Mouse (Mus musculus) mature B cell (primary cell): ENCODE measurements at regions not wholly inside any gene's neighbourhood (a gene's known extent, or its start where the extent isn't known, plus 50 kb on each side); places are given as distances from the start of the nearest gene placed in this dataset.
"Not testable (repeated sequence)": the region's sequence is repeated elsewhere in the genome, so short reads cannot be mapped to it uniquely, and the experiment has no call there.

Experiments
- in situ Hi-C: fragments of 300-500 bp; cut with MboI; formaldehyde crosslinking; loops from 2 replicates; pipeline ENCODE4 v1.14.3; 2019

- in situ Hi-C loops, result no loop called here
Measured at GRCm38 (mm10) chr13:3341416-3341815, 196.4 kb upstream of the Gdi2 start.

- in situ Hi-C loops, result no loop called here
Measured at GRCm38 (mm10) chr13:3343611-3344010, 194.3 kb upstream of the Gdi2 start.

GRCm38 (mm10) chr13:3354912-3355311 lies 183.0 kb upstream of the Gdi2 start:
- in situ Hi-C loops, result not testable (repeated sequence)

- in situ Hi-C loops, result no loop called here
Measured at GRCm38 (mm10) chr13:3358079-3358608, 179.7 kb upstream of the Gdi2 start.

DNA sequence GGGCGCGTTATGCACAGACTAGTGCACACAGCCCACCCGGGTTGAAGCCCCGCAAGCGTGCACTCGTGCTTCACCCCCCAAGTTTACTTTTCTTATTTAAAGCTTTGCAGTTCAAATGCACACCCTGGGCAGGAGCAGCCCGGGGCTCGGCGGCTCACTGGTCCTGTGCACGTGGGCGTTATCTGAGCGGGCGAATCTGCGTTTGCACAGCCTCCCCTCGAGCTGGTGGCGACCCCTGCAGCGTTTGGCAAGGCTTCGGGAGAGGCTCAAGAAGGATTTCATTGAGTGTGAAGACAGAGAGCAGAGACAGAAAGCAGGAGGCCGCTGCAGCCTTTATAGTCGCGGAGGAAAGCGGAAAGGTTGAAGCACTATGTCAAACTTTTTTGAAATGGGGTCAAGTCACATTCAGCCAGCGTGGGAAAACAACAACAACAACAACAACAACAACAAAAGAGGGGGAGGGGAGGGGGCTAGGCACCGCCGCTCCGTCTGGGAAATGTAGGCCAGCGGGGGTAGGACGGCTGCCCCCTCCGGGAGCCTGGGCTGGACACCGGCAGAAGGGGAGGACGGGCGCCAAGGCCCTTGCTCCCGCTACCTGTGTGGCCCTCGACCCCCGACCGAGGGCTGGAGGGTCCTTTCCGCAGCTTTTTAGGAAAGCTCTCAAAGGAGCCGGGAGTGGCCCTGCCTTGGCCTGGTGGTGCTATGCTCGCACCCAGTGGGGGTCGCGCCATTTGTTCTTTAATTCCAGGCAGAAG lies 178.7 kb upstream of the Gdi2 start:
- in situ Hi-C loops, result no loop called here

DNA sequence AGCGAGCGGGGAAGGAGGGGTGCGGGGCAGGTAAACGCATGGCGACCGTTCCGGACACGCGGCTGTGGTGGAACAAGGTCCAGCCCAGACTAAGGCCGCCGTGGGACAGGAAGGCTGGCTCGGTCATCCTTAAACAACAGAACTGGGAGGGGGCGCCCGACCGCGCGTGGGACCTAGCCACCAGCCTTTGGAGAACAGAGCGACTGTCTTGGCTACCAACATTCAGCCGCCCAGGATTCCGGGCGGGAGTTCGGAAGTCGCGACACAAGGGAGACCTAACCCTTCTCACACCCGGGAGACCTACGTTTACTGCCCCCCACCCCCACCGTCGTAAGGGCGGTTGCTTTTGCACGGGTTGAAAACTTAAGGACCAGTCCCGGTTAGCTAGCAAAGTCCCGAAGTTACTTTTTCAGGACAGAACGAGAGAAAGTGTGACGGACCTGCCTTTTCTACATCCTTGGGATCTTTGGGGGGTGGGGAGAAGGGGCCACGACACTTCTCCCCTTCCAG lies 178.1 kb upstream of the Gdi2 start:
- in situ Hi-C loops, result not testable (repeated sequence)

DNA sequence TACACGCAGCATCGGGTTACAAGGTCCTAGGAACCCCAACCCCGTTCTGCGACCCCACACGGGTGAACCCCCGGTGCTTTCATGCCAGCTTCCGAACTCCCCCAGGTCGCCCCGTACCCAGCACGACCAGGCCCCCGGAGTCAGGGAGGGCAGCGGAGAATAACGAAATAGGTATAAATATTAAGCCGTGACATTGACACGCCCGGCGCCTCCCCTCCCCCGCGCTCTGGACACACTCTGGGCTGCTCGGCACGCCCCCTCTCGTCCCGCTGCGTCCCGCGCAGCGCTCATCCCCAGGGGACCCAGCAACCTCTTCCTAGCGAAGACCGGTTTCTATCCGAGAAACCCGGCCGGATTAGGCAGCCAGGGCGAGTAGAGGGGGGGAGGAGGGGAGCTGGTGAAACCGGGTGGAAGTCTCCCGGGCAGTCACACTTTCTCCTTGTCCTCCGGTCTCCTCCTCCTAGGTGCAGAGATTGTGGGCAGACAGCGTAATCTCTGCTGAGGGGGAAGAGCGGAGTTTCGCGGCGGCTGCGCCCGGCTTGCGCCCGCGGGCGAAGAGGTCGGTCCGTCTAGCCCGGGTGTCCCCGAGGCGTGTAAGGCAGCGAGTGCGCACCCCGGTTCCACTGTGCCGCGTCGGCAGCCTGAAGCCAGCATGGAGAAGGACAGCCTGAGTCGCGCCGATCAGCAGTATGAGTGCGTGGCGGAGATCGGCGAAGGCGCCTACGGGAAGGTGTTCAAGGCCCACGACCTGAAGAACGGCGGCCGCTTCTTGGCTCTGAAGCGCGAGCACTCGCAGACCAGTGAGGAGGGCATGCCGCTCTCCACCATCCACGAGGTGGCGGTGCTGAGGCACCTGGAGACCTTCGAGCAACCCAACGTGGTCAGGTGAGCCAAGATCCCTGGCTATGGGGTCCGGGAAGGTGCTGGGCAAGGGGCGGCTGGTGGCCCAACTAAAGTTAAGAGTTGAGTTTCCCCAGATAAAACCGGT lies 177.1 kb upstream of the Gdi2 start:
- in situ Hi-C loops, result no loop called here

GRCm38 (mm10) chr13:3372701-3373100 lies 165.2 kb upstream of the Gdi2 start:
- in situ Hi-C loops, result no loop called here

DNA sequence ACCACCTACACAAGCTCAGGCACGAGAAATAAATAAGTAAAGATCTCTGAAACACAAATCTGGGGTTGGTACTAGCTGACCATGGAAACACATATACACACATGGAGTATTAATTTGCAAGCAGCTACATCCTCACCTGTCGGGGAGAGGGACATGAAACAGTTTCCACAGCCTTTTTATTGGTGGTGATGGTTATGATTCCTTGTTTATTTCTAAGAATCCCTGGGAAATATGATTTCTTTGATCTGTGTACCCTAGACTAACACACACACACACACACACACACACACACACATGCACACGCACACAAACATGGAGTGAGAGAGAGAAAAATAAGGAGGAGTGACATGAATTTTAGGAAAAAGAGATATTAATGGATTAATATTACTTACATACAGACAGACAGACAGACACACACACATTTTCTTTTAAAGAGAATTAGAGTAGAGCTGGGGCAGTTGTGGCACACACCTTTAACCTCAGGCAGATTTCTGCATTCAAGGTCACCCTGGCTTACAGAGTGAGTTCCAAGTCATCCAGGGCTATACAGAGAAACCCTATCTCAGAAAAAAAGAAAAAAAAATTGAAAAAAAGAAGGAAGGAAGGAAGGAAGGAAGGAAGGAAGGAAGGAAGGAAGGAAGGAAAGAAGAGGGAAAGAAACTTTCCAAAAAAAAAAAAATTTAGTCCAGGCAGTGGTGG lies 164.2 kb upstream of the Gdi2 start:
- in situ Hi-C loops, result not testable (repeated sequence)

DNA sequence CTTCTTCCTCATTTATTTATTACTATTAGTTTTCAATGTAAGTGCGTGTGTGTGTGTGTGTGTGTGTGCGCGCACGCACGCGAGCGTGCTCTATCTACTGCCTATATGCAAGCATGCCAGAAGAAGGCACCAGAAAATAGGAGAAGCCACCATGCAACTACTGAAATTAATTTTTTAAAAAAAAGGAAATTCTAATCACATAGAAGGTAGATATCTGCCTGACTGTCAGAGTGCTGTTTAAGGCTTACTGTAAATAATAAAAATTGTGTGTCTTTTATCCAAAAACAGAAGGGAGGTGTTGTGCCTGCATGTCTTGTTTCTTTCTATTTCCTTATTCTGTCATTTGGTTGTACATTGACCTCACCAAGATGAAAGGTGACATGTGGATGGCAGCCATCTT lies 163.1 kb upstream of the Gdi2 start:
- in situ Hi-C loops, result no loop called here

DNA sequence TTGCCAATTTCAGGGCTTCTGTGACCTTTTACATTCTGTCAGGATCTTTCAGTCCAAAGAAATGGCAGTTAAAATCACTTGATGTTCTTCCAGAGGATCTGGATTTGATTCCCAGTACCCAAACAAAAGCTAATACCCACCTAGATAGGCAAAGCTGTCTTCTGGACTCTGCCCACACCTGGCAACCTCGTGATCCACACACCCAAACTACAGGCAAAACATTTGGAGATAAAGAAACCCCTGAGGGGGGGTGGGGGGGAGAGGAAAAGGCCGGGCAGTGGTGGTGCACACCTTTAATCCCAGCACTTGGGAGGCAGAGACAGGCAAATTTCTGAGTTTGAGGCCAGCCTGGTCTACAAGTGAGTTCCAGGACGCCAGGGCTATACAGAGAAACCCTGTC lies 160.1 kb upstream of the Gdi2 start:
- in situ Hi-C loops, result not testable (repeated sequence)

DNA sequence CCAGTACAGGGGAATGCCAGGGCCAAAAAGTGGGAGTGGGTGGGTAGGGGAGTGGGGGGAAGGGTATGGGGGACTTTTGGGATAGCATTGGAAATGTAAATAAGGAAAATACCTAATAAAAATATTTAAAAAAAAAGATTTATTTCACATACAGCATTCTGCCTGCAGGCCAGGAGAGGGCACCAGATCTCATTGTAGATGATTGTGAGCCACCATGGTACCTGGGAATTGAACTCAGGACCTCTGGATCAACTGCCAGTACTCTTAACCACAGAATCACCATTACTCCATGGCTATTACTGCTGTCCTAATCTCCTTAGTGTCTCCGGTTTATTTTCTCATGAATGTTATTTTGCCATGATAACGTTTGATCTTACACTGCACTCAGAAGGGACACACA lies 132.1 kb upstream of the Gdi2 start:
- in situ Hi-C loops, result loop anchor here (25.0 kb wide), 1 partner anchor 482 kb away; no protein-coding TSS in a partner anchor

GRCm38 (mm10) chr13:3406236-3407017 lies 131.4 kb upstream of the Gdi2 start:
- in situ Hi-C loops, result loop anchor here (25.0 kb wide), 1 partner anchor 481 kb away; no protein-coding TSS in a partner anchor

- in situ Hi-C loops, result loop anchor here (25.0 kb wide), 1 partner anchor 477 kb away; no protein-coding TSS in a partner anchor
Measured at GRCm38 (mm10) chr13:3410281-3410680, 127.6 kb upstream of the Gdi2 start.

GRCm38 (mm10) chr13:3417026-3417425 lies 120.8 kb upstream of the Gdi2 start:
- in situ Hi-C loops, result loop anchor here (25.0 kb wide), 1 partner anchor 470 kb away; no protein-coding TSS in a partner anchor

- in situ Hi-C loops, result not testable (repeated sequence)
Measured at GRCm38 (mm10) chr13:3455374-3455773, 82.5 kb upstream of the Gdi2 start.

DNA sequence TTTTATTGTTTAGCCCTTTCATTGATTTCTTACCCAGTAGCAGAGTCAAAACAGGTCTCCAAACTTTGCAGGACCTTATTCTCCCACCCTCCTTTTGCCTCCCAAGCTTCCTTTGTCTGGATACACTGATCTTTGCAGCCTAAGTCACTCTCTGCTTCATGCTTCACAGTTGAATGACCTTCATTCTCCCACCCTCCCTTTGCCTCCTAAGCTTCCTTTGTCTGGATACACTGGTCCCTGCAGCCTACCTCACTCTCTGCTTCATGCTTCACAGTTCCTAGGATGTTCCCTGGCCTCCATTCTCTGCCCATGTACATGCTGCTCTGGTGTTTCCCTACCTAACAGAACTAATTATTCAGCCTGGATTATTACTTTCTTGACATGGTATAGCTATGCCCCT lies 61.0 kb upstream of the Gdi2 start:
- in situ Hi-C loops, result no loop called here

GRCm38 (mm10) chr13:3477997-3478728 lies 59.7 kb upstream of the Gdi2 start:
- in situ Hi-C loops, result no loop called here
